Mouse (Mus musculus) testis, adult 2 months (tissue): ENCODE results near the gene Hoxd13.

Source experiments
- CTCF ChIP-seq: fragments of 200-500 bp; IDR thresholded peaks from 2 replicates; pipeline ENCODE4 v1.5.1; 2012; ENCODE audit warnings: low read depth, mild to moderate bottlenecking, inconsistent platforms, low read length, moderate library complexity; ENCODE audit not compliant: control insufficient read depth, insufficient read depth, insufficient replicate concordance
- POLR2A ChIP-seq: fragments of 200-500 bp; IDR thresholded peaks from 2 replicates; pipeline ENCODE4 v1.6.1; 2012; ENCODE audit warnings: low read depth, mild to moderate bottlenecking, inconsistent platforms, low read length, moderate library complexity; ENCODE audit not compliant: control insufficient read depth

GRCm38 (mm10) chr2:74702820-74703219 is 34.7 kb downstream of the Hoxd13 start:
- TF ChIP-seq CTCF (no peak), POLR2A (no peak)
